Mouse (Mus musculus) MEL (cell line): ENCODE results near the gene Ank2.

Experiments
- CTCF ChIP-seq, 3 experiments: IDR thresholded peaks in 2 of 3; conservative IDR thresholded peaks in 1 of 3; 2 replicates each; pipeline ENCODE4 v1.5.1; 2011 to 2012; ENCODE audit warnings: low read length in 3 of 3, low read depth in 2 of 3, mild to moderate bottlenecking in 2 of 3, improper control_type of control experiment in 1 of 3, inconsistent platforms in 1 of 3, mixed read lengths in 1 of 3, moderate library complexity in 1 of 3; ENCODE audit not compliant: control insufficient read depth in 1 of 3, insufficient read depth in 1 of 3, poor library complexity in 1 of 3, severe bottlenecking in 1 of 3
- E2F4 ChIP-seq: IDR thresholded peaks from 2 replicates; pipeline ENCODE4 v1.6.1; 2011; ENCODE audit warnings: low read depth, low read length, improper control_type of control experiment, borderline replicate concordance
- ELF1 ChIP-seq: IDR thresholded peaks from 2 replicates; pipeline ENCODE4 v1.6.1; 2014; ENCODE audit warnings: low read depth, mild to moderate bottlenecking, inconsistent platforms, low read length, improper control_type of control experiment, moderate library complexity
- EP300 ChIP-seq, 2 experiments: IDR thresholded peaks; 2 replicates each; pipeline ENCODE4 v1.6.1; 2011; ENCODE audit warnings: improper control_type of control experiment in 2 of 2, low read length in 2 of 2, low read depth in 1 of 2, mild to moderate bottlenecking in 1 of 2
- POLR2A ChIP-seq, 2 experiments: IDR thresholded peaks; 2 replicates each; pipeline ENCODE4 v1.6.1; 2011 to 2012; ENCODE audit warnings: low read length in 2 of 2, mild to moderate bottlenecking in 2 of 2, control low read depth in 1 of 2, improper control_type of control experiment in 1 of 2, low read depth in 1 of 2, moderate library complexity in 1 of 2; ENCODE audit not compliant: control insufficient read depth in 1 of 2, insufficient read depth in 1 of 2, poor library complexity in 1 of 2
- RCOR1 ChIP-seq: IDR thresholded peaks from 2 replicates; pipeline ENCODE4 v1.6.1; 2012; ENCODE audit warnings: low read depth, mild to moderate bottlenecking, inconsistent platforms, low read length, improper control_type of control experiment
- SMC3 ChIP-seq: IDR thresholded peaks from 2 replicates; pipeline ENCODE4 v1.6.1; 2011; ENCODE audit warnings: low read depth, low read length, improper control_type of control experiment
- USF1 ChIP-seq: IDR thresholded peaks from 2 replicates; pipeline ENCODE4 v1.6.1; 2014; ENCODE audit warnings: low read depth, mild to moderate bottlenecking, inconsistent platforms, low read length, improper control_type of control experiment, moderate library complexity
- USF2 ChIP-seq, 2 experiments: IDR thresholded peaks; 2 replicates each; pipeline ENCODE4 v1.6.1; 2011 to 2012; ENCODE audit warnings: improper control_type of control experiment in 2 of 2, low read length in 2 of 2, borderline replicate concordance in 1 of 2, inconsistent platforms in 1 of 2, low read depth in 1 of 2, mild to moderate bottlenecking in 1 of 2; ENCODE audit not compliant: insufficient read depth in 1 of 2
- ZKSCAN1 ChIP-seq: IDR thresholded peaks from 2 replicates; pipeline ENCODE4 v1.6.1; 2012; ENCODE audit warnings: low read depth, mild to moderate bottlenecking, inconsistent platforms, low read length, improper control_type of control experiment, moderate library complexity

DNA sequence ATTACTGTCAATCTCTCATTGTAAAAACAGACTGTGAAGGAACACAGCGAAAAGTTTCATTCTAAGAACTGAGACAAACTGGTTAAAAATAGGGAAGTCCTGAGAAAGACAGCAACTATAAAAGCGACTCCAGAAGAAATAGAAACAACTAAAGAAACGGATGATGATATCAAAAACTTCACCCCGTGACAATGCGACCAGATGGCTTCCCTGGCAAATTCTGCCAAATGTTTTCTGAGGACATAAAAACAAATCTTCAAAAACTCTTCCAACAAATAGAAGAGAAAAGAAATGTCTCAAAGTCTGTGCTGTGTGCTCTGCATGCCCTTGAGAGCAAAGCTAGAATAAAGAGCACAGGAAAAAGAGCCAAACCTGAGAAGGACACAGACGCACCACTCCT lies 129.6 kb downstream of the Ank2 start:
- TF ChIP-seq CTCF (IDR thresholded peaks at IDR 0.05 in 2 of 3, conservative IDR thresholded peaks at IDR 0.05 in 1 of 3; ENCODE audit: control insufficient read depth in 1 of 3, insufficient read depth in 1 of 3, low read depth in 2 of 3, low read length in 3 of 3, poor library complexity in 1 of 3, severe bottlenecking in 1 of 3), result no peak
- TF ChIP-seq RCOR1, result no peak
- no peak for TF ChIP-seq USF2 (IDR thresholded peaks at IDR 0.05; ENCODE audit: borderline replicate concordance in 1 of 2, insufficient read depth in 1 of 2, low read depth in 1 of 2, low read length in 2 of 2)
- no peak for TF ChIP-seq ELF1
- TF ChIP-seq E2F4, result no peak
- TF ChIP-seq USF1, result no peak
- no peak for TF ChIP-seq EP300 (IDR thresholded peaks at IDR 0.05; ENCODE audit: low read depth in 1 of 2, low read length in 2 of 2)
- no peak for TF ChIP-seq SMC3
- no peak for TF ChIP-seq POLR2A (IDR thresholded peaks at IDR 0.05; ENCODE audit: control insufficient read depth in 1 of 2, insufficient read depth in 1 of 2, low read depth in 1 of 2, low read length in 2 of 2, poor library complexity in 1 of 2)
- no peak for TF ChIP-seq ZKSCAN1
